Mouse (Mus musculus): ENCODE measurements around the gene Cela3a.
"Not testable (repeated sequence)": the region's sequence is repeated elsewhere in the genome, so short reads cannot be mapped to it uniquely, and the experiment has no call there.

The Cela3a gene

DNA sequence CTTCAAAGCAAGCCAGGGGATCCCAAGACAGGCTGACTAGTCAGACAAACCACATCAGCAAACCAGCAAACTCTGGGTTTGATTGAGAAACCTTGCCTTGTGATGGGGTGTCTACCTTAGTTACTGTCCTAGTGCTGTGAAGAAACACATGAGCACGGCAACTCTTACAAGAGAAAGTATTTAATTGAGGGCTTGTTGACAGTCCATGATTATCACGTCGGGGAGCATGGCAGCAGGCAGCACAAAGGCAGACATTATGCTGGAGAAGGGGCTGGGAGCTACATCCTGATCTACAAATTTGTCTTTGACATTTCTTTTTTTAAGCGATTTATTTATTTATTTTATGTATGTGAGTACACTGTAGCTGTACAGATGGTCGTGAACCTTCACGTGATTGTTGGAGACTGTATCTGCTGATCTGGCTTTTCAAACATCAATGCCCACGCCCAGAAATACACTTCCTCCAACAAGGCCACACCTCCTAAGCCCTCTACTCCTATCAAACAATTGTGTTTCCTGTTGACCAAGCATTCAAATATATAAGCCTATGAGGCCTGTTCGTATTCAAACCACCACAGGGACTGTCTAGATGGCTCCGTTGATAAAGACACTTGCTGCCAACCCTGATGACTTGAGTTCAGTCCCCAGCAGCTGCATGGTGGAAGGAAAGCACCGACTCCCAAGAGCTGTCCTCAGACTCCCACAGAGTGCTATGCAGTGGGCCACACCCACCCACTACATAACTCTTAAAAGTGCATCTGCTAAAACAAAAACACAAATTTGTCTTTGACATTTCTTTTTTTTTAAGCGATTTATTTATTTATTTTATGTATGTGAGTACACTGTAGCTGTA is 8.3 kb upstream of the Cela3a start:
- in situ Hi-C loops (cut with MboI; ENCODE audit: unreplicated experiment in 2 of 2) = no loop called here

DNA sequence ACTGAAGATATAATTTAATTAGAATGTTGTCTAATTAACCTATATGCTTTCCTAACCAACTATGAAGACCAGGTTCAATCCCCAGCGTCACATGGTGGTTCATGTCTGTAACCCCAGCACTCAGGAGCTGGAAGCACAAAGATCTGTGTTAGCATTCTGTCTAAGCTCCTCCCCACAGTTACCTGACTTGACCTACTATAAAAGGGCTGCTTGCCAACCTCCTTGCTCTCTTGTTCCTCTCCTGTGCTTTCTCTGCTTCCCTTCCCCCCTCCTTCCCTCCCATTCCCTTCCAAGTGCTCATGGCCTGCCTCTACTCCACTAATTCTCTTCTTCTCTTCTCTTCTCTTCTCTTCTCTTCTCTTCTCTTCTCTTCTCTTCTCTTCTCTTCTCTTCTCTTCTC is 5.3 kb upstream of the Cela3a start:
- in situ Hi-C loops (cut with MboI; ENCODE audit: unreplicated experiment in 2 of 2) = no loop called here

DNA sequence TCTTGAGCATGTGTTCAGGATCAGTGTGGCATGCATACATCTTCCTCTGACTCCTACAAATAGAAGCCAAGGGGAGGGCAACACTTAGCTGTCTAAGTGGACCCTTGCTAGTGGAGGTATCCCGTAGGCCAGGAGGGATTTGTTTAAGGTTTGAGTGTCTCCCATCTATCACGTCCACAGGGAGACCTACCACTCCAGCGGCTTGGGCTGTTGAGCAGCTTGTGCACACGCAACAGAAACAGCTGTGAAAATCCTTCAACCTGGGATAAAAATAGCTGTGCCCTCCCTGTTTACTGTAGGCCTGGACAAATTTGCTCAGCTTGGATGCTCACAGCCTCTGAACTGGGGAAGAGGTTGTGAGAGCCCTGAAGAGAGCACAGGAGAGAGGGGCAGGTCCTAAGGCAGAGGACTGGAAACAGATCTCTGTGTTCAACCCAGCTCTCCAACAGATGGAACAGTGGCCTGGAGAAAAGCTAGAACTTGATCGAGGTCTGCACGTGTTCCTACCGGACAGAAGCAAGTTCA is 2.7 kb upstream of the Cela3a start:
- in situ Hi-C loops (cut with MboI; ENCODE audit: unreplicated experiment in 2 of 2) = not testable (repeated sequence)

DNA sequence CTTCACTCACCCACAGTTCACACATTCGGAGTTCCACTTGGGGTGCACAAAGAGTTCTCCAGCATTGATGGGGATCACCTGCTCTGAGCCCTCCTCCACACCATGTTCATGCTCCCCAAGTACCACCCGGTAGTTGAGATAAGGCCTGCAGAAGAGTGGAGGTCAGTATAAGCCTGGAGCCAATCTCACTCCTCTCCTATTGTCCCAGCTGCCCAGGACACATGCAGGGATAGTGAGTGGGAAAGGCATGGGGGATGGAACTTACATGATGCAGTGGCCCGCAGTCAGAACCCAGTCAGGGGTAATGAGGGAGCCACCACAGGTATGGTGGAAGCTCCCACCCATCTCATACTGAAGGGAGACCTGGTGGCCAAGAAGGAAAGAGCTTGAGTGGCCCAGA is 4.0 kb downstream of the Cela3a start:
- in situ Hi-C loops (cut with MboI; ENCODE audit: unreplicated experiment in 2 of 2) = no loop called here

- in situ Hi-C loops (cut with MboI; ENCODE audit: unreplicated experiment in 2 of 2) = loop anchor here in 1 of 2 experiments (10.0 to 25.0 kb wide), 2 partner anchors 52 to 1515 kb away; partner anchors contain the start of gene Otud3
Observed at GRCm38 (mm10) chr4:137396641-137397525, 12.7 kb downstream of the Cela3a start.

- in situ Hi-C loops (cut with MboI; ENCODE audit: unreplicated experiment in 2 of 2) = loop anchor here (5.0 to 25.0 kb wide), 4 partner anchors 49 to 1519 kb away; partner anchors contain the start of gene Otud3 (in 1 of the 2)
Observed at GRCm38 (mm10) chr4:137393378-137394135, 16.0 kb downstream of the Cela3a start.

DNA sequence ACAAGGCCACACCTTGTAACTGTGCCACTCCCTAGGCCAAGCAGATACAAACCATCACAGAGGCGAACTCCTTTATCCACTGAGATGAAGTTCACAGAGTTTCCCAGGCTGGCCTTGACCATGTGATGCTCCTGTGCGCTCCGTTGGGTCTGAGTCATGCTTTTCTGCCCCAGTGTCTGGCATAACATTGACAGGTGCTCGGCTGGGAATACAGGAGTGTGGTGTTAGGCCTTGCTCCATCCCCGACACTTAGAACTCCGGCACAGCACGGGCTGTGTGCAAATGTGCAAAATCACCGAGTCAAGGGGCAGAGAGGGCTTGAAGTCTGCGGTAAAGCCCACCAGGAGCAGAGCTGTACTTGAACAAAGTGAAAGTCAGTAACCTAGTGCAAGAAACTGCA is 16.7 kb downstream of the Cela3a start:
- in situ Hi-C loops (cut with MboI; ENCODE audit: unreplicated experiment in 2 of 2) = loop anchor here (5.0 to 25.0 kb wide), 4 partner anchors 48 to 1519 kb away; partner anchors contain the start of gene Otud3 (in 1 of the 2)

DNA sequence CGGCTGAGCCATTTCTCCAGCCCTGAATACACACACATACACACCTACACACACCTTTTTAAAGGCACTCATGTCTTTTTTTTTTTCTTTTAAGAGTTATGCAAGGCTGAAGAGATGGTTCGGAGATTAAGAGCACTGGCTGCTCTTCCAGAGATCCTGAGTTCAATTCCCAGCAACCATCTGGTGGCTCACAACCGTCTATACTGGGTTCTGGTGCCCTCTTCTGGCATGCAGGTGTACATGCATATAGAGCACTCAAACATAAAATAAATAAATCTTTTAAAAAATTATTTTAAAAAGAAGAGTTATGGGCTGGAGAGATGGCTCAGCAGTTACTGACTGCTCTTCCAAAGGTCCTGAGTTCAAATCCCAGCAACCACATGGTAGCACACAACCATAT is 18.3 kb downstream of the Cela3a start:
- in situ Hi-C loops (cut with MboI; ENCODE audit: unreplicated experiment in 2 of 2) = loop anchor here (5.0 to 25.0 kb wide), 4 partner anchors 46 to 1521 kb away; partner anchors contain the start of gene Otud3 (in 1 of the 2)

DNA sequence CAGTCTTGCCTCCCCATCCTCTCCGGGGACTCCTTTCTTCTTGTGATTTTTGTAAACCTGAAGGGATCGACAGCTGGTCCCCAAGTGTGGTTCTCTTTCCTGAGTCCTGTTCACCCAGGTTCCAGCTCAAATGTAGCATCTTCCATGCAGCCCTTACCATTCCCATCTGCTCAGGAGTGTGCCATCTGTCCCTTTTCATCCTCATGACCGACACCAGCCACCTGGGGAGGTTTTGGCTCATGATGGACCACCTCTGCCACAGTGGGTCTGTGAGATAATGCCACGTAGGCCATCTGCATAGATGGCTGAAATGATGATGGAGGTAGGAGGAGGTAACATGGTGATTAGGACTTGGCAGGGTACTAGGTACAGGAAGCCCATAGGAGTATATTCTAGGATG is 19.4 kb downstream of the Cela3a start:
- in situ Hi-C loops (cut with MboI; ENCODE audit: unreplicated experiment in 2 of 2) = loop anchor here (5.0 to 25.0 kb wide), 4 partner anchors 45 to 1522 kb away; partner anchors contain the start of gene Otud3 (in 1 of the 2)

DNA sequence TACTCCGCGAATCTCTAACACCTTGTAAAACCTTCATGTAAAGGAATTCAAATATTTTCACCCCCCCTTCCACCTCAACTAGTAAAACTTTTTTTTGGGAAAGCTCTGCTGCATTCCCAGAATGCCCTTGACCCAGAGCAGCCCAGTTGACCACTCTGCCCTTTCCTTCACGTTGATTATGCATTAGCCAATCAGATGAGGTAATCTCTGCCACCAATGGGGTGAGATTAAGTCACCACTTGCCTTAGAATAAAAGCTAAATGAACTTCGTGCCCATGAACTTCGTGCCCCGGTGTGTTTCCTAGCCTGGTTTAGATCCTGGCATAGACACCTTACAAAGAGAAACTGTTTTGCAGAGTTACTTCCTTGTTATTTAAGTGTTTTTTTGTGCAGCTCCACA is 20.6 kb downstream of the Cela3a start:
- in situ Hi-C loops (cut with MboI; ENCODE audit: unreplicated experiment in 2 of 2) = loop anchor here in 1 of 2 experiments (25.0 kb wide), 1 partner anchor 1523 kb away; the partner anchor contains the start of gene Otud3

DNA sequence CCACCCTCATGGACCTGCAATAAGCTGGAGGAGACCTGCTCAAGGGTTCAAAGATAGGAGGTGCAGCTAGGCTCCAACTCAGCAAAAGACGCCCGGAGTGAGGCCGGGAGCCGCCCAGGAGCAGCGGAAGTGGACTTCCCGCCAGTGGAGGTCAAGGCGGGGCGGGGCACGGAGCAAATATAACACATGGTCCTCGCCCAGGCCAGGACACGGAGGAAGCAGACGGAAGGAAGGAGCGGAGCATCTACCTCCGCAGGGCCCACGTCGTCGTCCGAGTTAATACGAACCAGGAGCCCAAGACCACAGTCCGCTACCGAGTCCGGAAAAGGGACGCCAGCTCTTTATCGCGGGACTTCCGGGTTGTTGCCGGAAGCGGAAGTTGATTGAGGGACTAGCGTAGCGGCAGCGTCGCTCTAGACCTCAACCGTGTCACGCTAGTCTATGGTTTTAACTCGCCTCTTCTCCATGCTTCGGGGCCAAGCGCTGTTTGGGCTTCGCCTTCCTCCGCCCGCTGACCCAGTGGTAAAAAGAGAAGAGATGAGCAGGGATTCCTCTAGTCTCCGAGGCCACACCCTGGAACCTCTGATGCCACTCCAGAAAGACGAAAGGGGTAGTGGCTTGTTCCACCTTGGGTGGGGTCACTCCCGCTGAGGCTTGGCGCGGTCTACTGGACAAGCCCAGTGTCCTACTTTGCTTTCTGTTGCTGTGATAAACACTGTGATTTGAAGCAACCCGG is 21.4 kb downstream of the Cela3a start:
- in situ Hi-C loops (cut with MboI; ENCODE audit: unreplicated experiment in 2 of 2) = loop anchor here in 1 of 2 experiments (25.0 kb wide), 1 partner anchor 1524 kb away; the partner anchor contains the start of gene Otud3

DNA sequence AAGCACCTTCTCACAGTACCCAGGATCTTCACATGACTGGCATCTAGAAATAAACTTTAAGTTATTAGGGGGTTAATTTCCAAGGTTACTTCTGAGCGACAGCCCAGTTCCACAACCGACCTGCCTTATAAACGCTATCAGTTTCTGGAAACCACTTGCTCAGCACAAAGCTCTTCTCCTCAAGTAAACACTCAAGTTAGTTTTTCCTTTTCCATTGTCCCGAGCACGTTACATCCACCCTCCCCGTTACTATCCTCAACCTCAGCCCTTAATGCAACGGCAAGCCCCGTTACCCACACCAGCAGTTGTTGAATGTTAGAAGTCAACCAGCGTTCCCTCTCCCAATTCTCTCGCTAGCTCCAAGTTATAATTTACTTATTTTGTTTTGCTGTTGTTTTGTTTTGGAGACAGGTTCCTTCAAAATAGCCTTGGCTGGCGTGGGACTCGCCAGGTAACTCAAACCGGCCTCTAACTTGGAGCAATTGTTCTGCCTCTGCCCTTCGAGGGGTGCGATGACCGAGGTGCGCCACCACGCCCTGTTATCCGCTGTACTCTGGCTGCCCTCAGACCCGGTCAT is 22.0 kb downstream of the Cela3a start:
- in situ Hi-C loops (cut with MboI; ENCODE audit: unreplicated experiment in 2 of 2) = loop anchor here in 1 of 2 experiments (25.0 kb wide), 1 partner anchor 1525 kb away; the partner anchor contains the start of gene Otud3

- in situ Hi-C loops (cut with MboI; ENCODE audit: unreplicated experiment in 2 of 2) = loop anchor here in 1 of 2 experiments (25.0 kb wide), 1 partner anchor 1531 kb away; the partner anchor contains the start of gene Otud3
Observed at GRCm38 (mm10) chr4:137380702-137381605, 28.6 kb downstream of the Cela3a start.

DNA sequence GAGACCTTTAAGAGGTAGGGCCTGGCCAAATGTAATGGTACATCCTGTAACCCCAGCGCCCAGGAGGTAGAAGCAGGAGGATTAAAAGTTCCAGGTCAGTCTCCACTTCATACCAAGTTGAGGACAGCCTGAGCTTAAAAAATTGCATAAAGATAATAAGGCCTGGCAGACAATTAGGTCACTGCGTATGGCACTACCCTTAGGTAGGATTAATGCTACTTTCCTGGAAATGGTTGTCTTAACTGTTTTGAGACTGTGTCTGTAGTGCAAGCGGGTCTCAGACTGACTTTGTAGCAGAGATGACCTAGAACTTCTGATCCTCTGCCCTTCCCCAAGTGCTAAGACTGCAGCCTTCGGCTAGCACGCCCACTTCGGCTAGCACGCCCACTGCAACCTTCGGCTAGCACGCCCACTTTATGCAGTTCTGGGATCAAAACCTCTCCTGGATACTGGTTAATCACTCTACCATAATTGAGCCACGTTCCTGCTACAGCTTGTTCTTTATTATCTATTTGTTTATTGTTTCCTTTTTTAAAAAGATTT is 29.8 kb downstream of the Cela3a start:
- in situ Hi-C loops (cut with MboI; ENCODE audit: unreplicated experiment in 2 of 2) = loop anchor here in 1 of 2 experiments (25.0 kb wide), 1 partner anchor 1533 kb away; the partner anchor contains the start of gene Otud3

- in situ Hi-C loops (cut with MboI; ENCODE audit: unreplicated experiment in 2 of 2) = loop anchor here in 1 of 2 experiments (25.0 kb wide), 1 partner anchor 1533 kb away; the partner anchor contains the start of gene Otud3
Observed at GRCm38 (mm10) chr4:137379085-137379484, 30.5 kb downstream of the Cela3a start.

GRCm38 (mm10) chr4:137377526-137378304 is 31.9 kb downstream of the Cela3a start:
- in situ Hi-C loops (cut with MboI; ENCODE audit: unreplicated experiment in 2 of 2) = loop anchor here in 1 of 2 experiments (25.0 kb wide), 1 partner anchor 1535 kb away; the partner anchor contains the start of gene Otud3
